Mouse (Mus musculus) lung, adult 10 weeks (tissue): Measurements from ENCODE around the gene Zfp422. TPM values are rescaled to one million over a fixed set of nuclear protein-coding genes. Genes with fewer than 3 reads are reported as not detected.

Source experiments
- polyA plus RNA-seq: library from polyadenylated mRNA; stranded (reverse); fragments of 350-450 nt; fragmentation: Illumina TruSeq; extraction: RNeasy Lipid Tissue Mini Kit (QIAGEN cat#74804); gene quantifications from one replicate; pipeline ENCODE4 v1.2.3, GENCODE M21; 2014; ENCODE audit warnings: low read depth, low replicate concordance; ENCODE audit not compliant: insufficient read depth

Gene Zfp422
- 20.6 TPM for polyA plus RNA-seq

DNA sequence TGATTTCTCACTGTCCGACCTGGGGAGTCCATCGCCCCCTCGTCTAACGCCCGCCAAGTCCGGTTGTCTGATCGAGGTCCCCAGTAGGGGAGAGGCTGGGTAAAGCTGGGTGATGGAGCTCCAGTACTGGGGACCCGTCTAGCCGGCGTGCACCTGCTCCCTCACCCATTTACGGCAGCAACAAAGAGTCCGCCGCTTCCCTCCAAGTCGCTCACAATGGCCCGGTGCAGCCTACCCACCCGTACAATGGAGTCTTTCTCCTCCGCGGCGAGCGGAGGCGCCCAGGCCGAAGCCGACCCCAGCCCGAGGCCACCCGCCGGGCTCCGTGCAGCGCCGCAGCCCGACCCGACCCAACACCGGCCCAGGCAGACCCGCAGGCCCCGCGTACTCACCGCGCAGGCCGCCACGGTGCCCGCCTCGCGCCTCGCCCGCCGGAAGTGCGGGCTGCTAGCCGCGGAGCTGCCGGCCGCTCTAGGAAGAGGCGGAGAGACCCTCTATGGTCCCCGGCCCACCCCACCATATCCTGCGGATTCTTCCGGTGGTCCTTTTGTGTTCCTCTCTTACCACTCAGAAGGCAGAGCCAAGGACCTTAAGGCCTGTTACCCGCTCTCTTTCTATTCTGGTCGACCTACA, at the start of gene Zfp422:
Gene Zfp422, minus strand, starts transcription at position 461 of the 633 bp plus-strand sequence.

DNA sequence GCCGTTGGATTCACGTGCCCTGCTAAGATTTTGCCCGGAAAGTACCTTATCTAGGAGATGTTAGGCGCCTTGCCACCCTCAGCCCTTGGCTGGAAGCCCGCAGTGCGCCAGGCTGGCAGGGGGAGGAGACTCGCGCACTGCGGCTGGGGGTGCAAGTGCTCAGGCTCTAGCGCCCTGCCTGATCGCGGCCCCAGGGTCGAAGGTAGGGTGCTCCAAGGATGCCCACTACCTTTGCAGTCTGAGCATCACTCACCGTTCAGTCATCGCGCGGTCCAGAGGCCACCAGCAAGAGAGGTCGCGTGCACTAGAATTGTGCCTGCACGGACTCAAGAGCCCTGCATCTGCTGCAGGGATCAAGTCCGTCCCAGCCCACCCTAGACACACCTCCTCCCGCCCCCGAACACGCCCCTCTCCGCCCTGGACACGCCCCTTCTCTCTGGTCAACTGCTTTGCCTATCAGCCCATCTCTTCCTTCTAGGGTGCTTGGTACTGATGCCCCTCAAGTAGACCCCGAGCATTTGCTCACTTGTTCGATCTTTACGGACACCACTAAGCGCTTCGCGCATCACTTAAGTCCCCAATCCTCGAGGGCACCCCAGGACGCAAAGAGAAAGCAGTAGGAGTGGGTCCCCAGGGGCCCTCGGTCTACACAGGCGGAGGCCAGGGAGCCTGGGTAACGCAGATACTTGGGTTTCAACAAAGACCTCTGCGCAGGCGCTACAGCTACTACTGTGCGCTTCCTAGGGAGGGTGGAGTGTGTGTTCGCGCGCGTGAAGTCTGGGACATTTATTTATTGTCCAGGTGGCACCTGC, 44.9 kb upstream of the Zfp422 start, which contains the start of gene Rassf4:
Gene Rassf4, minus strand, starts transcription at position 482 of the 812 bp plus-strand sequence.

DNA sequence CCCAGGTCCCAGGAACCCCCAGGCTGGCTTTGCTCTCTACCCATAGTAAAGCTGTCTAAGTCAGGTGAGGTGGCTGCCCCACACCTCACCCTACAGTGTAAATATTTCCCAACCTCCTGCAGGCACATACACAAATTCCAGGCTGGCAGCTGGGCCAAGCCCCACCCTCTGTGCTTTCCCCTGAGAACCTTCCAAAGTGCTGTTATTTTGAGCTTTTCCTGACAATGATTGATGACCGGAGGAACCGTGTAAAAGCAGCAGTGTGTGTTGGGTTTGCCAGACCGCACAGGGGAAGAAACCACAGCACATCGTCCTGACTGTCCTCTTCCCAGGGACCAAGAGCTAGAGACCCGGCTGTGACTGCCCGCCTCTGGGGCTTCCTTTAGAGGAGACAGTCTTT, 21.6 kb upstream of the Zfp422 start, which contains the start of gene Depp1:
Gene Depp1, plus strand, starts transcription at position 204 of the 400 bp plus-strand sequence.

DNA sequence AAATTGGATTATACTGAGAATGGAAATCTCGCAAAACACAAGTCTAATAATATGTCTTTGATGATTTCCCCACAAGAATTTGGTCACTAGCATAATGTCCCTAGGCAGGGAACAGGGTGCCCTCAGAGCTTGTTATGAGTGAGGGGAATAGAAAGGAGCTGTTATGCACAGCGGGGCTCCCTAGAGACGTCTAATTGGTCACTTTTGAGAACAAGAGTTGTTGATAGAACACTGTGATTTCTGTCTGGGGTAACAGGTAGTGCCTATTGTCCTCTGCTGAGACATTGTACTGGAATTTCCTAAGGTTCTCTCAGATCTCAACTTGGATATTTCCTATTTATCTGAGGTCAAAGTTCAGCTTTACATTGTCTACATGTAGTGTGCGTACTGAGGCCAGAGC, 44.7 kb downstream of the Zfp422 start, which contains the start of gene Olfr215:
Gene Olfr215, minus strand, starts transcription at position 101 of the 400 bp plus-strand sequence.

Other genes with a start within 250 kb of the Zfp422 start
- 9.8 TPM for gene Alox5, start 167.8 kb downstream of the Zfp422 start, polyA plus RNA-seq
- not detected for gene Olfr211, start 139.9 kb downstream of the Zfp422 start, polyA plus RNA-seq
- gene Olfr212, start 122.5 kb downstream of the Zfp422 start, polyA plus RNA-seq = not detected
- not detected for gene Olfr213, start 90.5 kb downstream of the Zfp422 start, polyA plus RNA-seq
- 0.23 TPM for gene Gm5580, start 77.9 kb downstream of the Zfp422 start, polyA plus RNA-seq
- not detected for gene Olfr214, start 74.8 kb downstream of the Zfp422 start, polyA plus RNA-seq
- not detected for gene Olfr215, start 44.8 kb downstream of the Zfp422 start, polyA plus RNA-seq
- gene Depp1, start 21.6 kb upstream of the Zfp422 start, polyA plus RNA-seq = 51.7 TPM
- gene Rassf4, start 45.0 kb upstream of the Zfp422 start, polyA plus RNA-seq = 7.7 TPM
- not detected for gene Tmem72, start 87.9 kb upstream of the Zfp422 start, polyA plus RNA-seq